Mouse (Mus musculus) hindbrain, embryonic 13.5 days (tissue): Measurements from ENCODE around the gene Pdcd10. TPM values are rescaled to one million over a fixed set of nuclear protein-coding genes. Genes with fewer than 3 reads are reported as not detected.

ENCODE experiments used
- ATAC-seq: fragments of 200-750 bp; cut with Nextera tagmentation; 2 replicates; pipeline ENCODE4 v1.8.0; 2017; ENCODE audit warnings: moderate TSS enrichment; ENCODE audit not compliant: low FRiP score
- H3K27ac ChIP-seq: fragments of 300-500 bp; sonication (generic); 2 replicates; pipeline ENCODE4 v1.5.1; 2015; ENCODE audit warnings: inconsistent platforms, mild to moderate bottlenecking, moderate library complexity
- H3K27me3 ChIP-seq: fragments of 300-500 bp; sonication (generic); 2 replicates; pipeline ENCODE4 v1.6.1; 2015; ENCODE audit warnings: mild to moderate bottlenecking, inconsistent platforms
- H3K36me3 ChIP-seq: fragments of 300-500 bp; sonication (generic); 2 replicates; pipeline ENCODE4 v1.6.1; 2015; ENCODE audit warnings: mild to moderate bottlenecking, inconsistent platforms
- H3K4me1 ChIP-seq: fragments of 300-500 bp; sonication (generic); replicated peaks from 2 replicates; pipeline ENCODE4 v1.6.1; 2015; ENCODE audit warnings: inconsistent platforms
- H3K4me2 ChIP-seq: fragments of 300-500 bp; sonication (generic); 2 replicates; pipeline ENCODE4 v1.6.1; 2015; ENCODE audit warnings: inconsistent platforms, mild to moderate bottlenecking, moderate library complexity
- H3K4me3 ChIP-seq: fragments of 300-500 bp; sonication (generic); 2 replicates; pipeline ENCODE4 v1.5.1; 2015; ENCODE audit warnings: mild to moderate bottlenecking, inconsistent platforms
- H3K9ac ChIP-seq: fragments of 300-500 bp; sonication (generic); 2 replicates; pipeline ENCODE4 v1.6.1; 2015; ENCODE audit warnings: mild to moderate bottlenecking, inconsistent platforms
- H3K9me3 ChIP-seq: fragments of 300-500 bp; sonication (generic); 2 replicates; pipeline ENCODE4 v1.6.1; 2016; ENCODE audit warnings: inconsistent platforms
- WGBS: fragments of 180-500 bp; shearing (Covaris S2); methylation state at CpG from one replicate; pipeline ENCODE4 v1.1.7; 2015; 5-methylcytosine and 5-hydroxymethylcytosine counted together
- polyA plus RNA-seq: library from polyadenylated mRNA; unstranded; fragments of >200 nt; fragmentation: Nextera tagmentation; extraction: Ambion mirVana; gene quantifications from 2 replicates; pipeline ENCODE4 v1.2.1, GENCODE M21; 2015

Gene Pdcd10
- 69.4 and 85.8 TPM in 2 replicates for polyA plus RNA-seq

DNA sequence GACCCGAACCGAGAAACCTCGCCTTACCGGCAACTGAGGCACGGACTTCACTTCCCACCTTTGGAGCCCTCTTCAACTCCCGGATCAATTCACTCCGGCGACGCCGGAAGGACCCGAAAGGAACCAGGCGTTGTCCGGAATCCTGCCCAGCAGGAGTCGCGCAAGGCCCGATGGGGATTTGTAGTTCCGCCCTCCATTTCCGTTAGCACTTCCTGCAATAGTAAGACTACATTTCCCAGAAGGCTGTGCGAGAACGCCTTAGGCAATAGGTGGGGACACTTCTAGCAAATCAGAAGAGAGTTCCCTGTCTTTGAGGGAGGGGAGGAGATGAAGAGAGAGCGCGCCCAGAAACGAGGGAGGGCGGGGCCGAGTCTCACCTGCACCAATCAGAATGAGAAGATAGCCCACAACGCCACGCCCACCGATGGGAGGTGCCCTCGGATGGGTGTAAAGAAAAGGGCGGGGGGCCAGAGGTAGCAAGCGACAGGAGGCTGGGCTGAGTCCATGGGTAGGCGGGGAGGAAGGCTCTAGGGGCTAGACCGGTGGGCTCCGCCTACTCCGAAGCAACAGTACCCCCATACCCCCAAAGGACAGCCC is at the start of gene Pdcd10:
Pdcd10 (minus strand) TSS at position 162 of the 597 bp plus-strand sequence.
- Histone ChIP-seq H3K9ac (peak within 1 kb of the TSS; percentile 93), H3K27ac (peak within 1 kb of the TSS; percentile 89), H3K27me3 (no peaks in the 10 kb centered on the region), H3K4me3 (peak within 1 kb of the TSS; percentile 85), H3K9me3 (no peaks in the 10 kb centered on the region), H3K36me3 (no peaks in the 10 kb centered on the region), H3K4me2 (peak within 1 kb of the TSS; percentile 68), H3K4me1 (peaks cover 10% of the 10 kb centered on the region)
- ATAC-seq = peak; percentile 97
- WGBS = under 1% methylated on average over 35 of the region's 35 CpGs

DNA sequence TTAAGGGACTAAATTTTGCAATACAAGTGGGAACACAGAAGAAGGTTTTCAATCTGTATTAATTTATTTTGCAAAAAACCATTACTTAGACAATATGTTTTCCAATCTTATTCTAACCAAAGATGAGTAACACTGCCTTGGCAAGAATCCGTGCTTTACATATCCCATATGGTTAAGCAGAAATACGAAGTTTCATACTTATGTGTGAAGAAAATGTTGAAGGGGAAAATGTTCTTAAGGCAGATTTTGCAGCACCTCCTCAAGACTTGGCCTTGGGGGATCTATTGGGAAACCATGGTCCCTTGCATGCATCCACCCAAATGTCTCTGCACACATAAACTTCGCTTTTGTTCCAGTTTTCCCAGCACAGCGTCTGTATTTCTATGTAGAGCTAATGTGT is 28.2 kb upstream of the Pdcd10 start:
- Histone ChIP-seq H3K9me3 (no peaks in the 10 kb centered on the region), H3K27ac (no peak overlapping the region), H3K27me3 (no peaks in the 10 kb centered on the region), H3K4me3 (no peak overlapping the region), H3K4me2 (no peak overlapping the region), H3K4me1 (no peaks in the 10 kb centered on the region; the same call in 1 of the 2 replicates), H3K36me3 (no peaks in the 10 kb centered on the region), H3K9ac (no peak overlapping the region)
- WGBS = 90% methylated on average over 4 of the region's 4 CpGs
- ATAC-seq = no peak

DNA sequence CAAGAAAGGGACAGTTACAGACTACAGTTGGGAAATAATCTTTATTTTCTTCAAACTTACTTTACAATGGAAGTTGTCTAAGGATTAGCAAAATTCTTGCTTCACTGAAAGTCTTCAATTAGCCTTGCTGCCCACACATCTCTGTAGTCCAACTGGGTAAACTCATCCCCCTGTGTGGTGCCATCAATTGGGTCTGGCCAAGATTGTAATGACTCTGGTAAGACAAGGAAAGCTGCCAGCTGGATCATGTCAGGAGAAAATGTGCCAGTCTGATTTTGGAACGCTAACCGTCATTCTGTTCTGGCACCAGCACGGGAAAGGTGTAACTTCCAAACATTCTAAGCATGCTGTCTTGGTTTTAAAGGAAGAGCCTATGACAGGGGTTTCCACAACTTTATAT is 26.6 kb upstream of the Pdcd10 start:
- Histone ChIP-seq H3K27me3 (no peaks in the 10 kb centered on the region), H3K9ac (no peak overlapping the region), H3K4me3 (no peak overlapping the region), H3K36me3 (no peaks in the 10 kb centered on the region), H3K4me1 (no peaks in the 10 kb centered on the region; the same call in 1 of the 2 replicates), H3K27ac (no peak overlapping the region), H3K9me3 (no peaks in the 10 kb centered on the region), H3K4me2 (no peak overlapping the region)
- 87% methylated on average over 3 of the region's 3 CpGs for WGBS
- ATAC-seq = no peak

- no peak for ATAC-seq
- WGBS = 61% methylated on average over 4 of the region's 4 CpGs
- no peak overlapping the region for H3K9ac ChIP-seq
Observed at GRCm38 (mm10) chr3:75579352-75579751, 22.7 kb upstream of the Pdcd10 start.

GRCm38 (mm10) chr3:75575582-75575981 is 18.9 kb upstream of the Pdcd10 start:
- Histone ChIP-seq H3K4me2 (no peak overlapping the region), H3K36me3 (no peaks in the 10 kb centered on the region), H3K27me3 (no peaks in the 10 kb centered on the region), H3K4me3 (no peak overlapping the region), H3K9me3 (no peaks in the 10 kb centered on the region), H3K9ac (no peak overlapping the region), H3K27ac (no peak overlapping the region), H3K4me1 (no peaks in the 10 kb centered on the region)
- ATAC-seq = no peak
- WGBS = 94% methylated on average over 1 of the region's 1 CpGs

More at GRCm38 (mm10) chr3:75579352-75579751, 22.7 kb upstream of the Pdcd10 start:
- no peaks in the 10 kb centered on the region for H3K27me3 ChIP-seq
- no peaks in the 10 kb centered on the region for H3K36me3 ChIP-seq
- H3K27ac ChIP-seq = no peak overlapping the region
- no peaks in the 10 kb centered on the region for H3K4me1 ChIP-seq
- H3K9me3 ChIP-seq = no peaks in the 10 kb centered on the region
- H3K4me3 ChIP-seq = no peak overlapping the region
- no peak overlapping the region for H3K4me2 ChIP-seq

GRCm38 (mm10) chr3:75574074-75574473 is 17.4 kb upstream of the Pdcd10 start:
- no peaks in the 10 kb centered on the region for H3K9me3 ChIP-seq
- ATAC-seq = no peak
- H3K36me3 ChIP-seq = no peaks in the 10 kb centered on the region
- no peak overlapping the region for H3K4me2 ChIP-seq
- no peak overlapping the region for H3K27ac ChIP-seq
- H3K4me3 ChIP-seq = no peak overlapping the region
- H3K4me1 ChIP-seq = no peaks in the 10 kb centered on the region
- H3K9ac ChIP-seq = no peak overlapping the region
- WGBS = 70% methylated on average over 2 of the region's 2 CpGs
- H3K27me3 ChIP-seq = no peaks in the 10 kb centered on the region

DNA sequence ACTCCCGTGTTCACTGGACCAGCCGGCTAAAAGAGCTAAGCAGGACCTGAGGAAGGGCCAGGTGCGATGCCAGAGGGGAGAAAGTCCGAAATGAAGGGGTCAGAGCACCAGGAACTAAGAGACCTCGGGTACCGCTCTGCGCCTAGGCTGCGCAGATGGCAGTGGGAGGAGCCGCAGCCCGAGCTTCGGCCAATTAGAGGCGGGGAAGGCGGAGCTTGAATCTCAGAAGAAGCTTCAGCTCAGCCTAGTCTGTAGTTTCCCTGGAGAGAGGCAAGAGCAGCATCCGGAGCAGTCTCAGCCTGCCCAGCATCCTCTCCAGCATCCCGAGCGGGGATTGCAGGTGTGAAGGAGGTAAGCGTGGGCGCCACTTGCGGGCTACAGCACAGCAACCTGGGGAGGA is 636 bp upstream of the Pdcd10 start, which contains the start of gene Serpini1:
Serpini1 (plus strand) TSS at position 256 of the 400 bp plus-strand sequence.
- peak within 1 kb of the TSS; percentile 85 for H3K4me3 ChIP-seq
- H3K9me3 ChIP-seq = no peaks in the 10 kb centered on the region
- H3K36me3 ChIP-seq = no peaks in the 10 kb centered on the region
- ATAC-seq = peak; percentile 97
- peaks cover 10% of the 10 kb centered on the region for H3K4me1 ChIP-seq
- H3K4me2 ChIP-seq = peak within 1 kb of the TSS; percentile 68
- peak within 1 kb of the TSS; percentile 89 for H3K27ac ChIP-seq
- WGBS = under 1% methylated on average over 19 of the region's 19 CpGs
- H3K27me3 ChIP-seq = no peaks in the 10 kb centered on the region
- peak within 1 kb of the TSS; percentile 93 for H3K9ac ChIP-seq

GRCm38 (mm10) chr3:75556121-75556694 is 448 bp downstream of the Pdcd10 start:
- peak overlapping the region; percentile 85 for H3K27ac ChIP-seq
- peak overlapping the region; percentile 85 for H3K4me3 ChIP-seq
- under 1% methylated on average over 36 of the region's 36 CpGs for WGBS
- no peaks in the 10 kb centered on the region for H3K9me3 ChIP-seq
- H3K36me3 ChIP-seq = no peaks in the 10 kb centered on the region
- peaks cover 10% of the 10 kb centered on the region for H3K4me1 ChIP-seq
- ATAC-seq = peak; percentile 58; the same call in 1 of the 2 replicates
- no peaks in the 10 kb centered on the region for H3K27me3 ChIP-seq
- peak overlapping the region; percentile 68 for H3K4me2 ChIP-seq
- H3K9ac ChIP-seq = peak overlapping the region; percentile 93

- Histone ChIP-seq H3K9ac (no peak overlapping the region), H3K36me3 (no peaks in the 10 kb centered on the region), H3K9me3 (no peaks in the 10 kb centered on the region), H3K27ac (no peak overlapping the region), H3K4me2 (no peak overlapping the region), H3K27me3 (no peaks in the 10 kb centered on the region), H3K4me1 (peaks cover 13% of the 10 kb centered on the region), H3K4me3 (no peak overlapping the region)
- ATAC-seq = no peak
Observed at GRCm38 (mm10) chr3:75551248-75551647, 5.4 kb downstream of the Pdcd10 start.

DNA sequence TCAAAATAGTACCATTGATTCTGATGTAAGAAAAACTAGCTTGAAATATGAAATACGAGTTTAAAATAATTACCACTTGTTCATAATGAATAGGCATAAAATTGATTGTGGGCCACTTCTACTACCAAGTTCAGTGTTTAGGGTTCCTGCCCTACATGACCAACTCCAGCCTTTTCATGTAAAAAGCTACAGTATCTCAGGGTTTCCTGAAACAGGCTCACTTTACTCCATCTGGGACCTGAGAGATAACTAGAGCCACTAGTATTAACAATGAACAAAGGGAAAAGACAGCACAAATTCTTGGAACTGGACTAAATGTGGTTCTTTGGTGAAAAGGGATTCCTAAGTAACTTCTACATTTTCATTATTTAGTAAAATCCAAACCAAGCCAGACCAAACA is 12.4 kb downstream of the Pdcd10 start:
- no peak for ATAC-seq
- H3K4me3 ChIP-seq = no peak overlapping the region
- H3K4me2 ChIP-seq = no peak overlapping the region
- no peaks in the 10 kb centered on the region for H3K27me3 ChIP-seq
- H3K9ac ChIP-seq = no peak overlapping the region
- H3K27ac ChIP-seq = no peak overlapping the region
- H3K36me3 ChIP-seq = peaks cover 3% of the 10 kb centered on the region; the same call in 1 of the 2 replicates
- 88% methylated on average over 1 of the region's 1 CpGs for WGBS
- H3K4me1 ChIP-seq = 0 out of 2 replicates have a peak, but pooled peaks cover 4% of the 10 kb centered on the region
- no peaks in the 10 kb centered on the region for H3K9me3 ChIP-seq

DNA sequence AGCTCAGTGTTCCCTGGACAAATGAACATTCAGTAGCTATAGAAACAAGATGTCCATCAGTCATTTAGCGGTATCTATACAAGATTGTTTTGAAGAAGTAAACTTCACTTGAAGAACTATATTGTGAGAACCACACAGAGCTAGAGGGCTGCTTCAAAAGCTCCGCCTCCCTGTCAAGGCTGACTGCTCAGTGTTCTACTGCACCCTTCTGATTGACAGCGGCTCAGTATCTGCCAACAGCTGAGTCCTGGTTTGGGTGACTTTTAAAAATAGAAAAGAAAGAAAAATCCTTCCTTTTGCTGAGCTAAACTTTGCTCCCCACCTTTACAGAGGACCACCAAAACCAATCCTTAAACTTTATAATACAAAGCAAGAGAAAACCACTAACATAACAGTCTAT is 13.8 kb downstream of the Pdcd10 start:
- Histone ChIP-seq H3K4me3 (no peak overlapping the region), H3K36me3 (peaks cover 8% of the 10 kb centered on the region), H3K4me1 (0 out of 2 replicates have a peak, but pooled peaks cover 4% of the 10 kb centered on the region), H3K9ac (no peak overlapping the region), H3K9me3 (no peaks in the 10 kb centered on the region), H3K4me2 (no peak overlapping the region), H3K27me3 (no peaks in the 10 kb centered on the region), H3K27ac (no peak overlapping the region)
- 75% methylated on average over 3 of the region's 3 CpGs for WGBS
- no peak for ATAC-seq

GRCm38 (mm10) chr3:75541259-75541658 is 15.4 kb downstream of the Pdcd10 start:
- no peak for ATAC-seq

More at GRCm38 (mm10) chr3:75541259-75541658, 15.4 kb downstream of the Pdcd10 start:
- no peaks in the 10 kb centered on the region for H3K27me3 ChIP-seq
- no peak overlapping the region for H3K4me2 ChIP-seq
- H3K27ac ChIP-seq = no peak overlapping the region
- WGBS = 95% methylated on average over 4 of the region's 4 CpGs
- H3K36me3 ChIP-seq = peaks cover 15% of the 10 kb centered on the region
- 0 out of 2 replicates have a peak, but pooled peaks cover 4% of the 10 kb centered on the region for H3K4me1 ChIP-seq
- no peak overlapping the region for H3K4me3 ChIP-seq
- H3K9me3 ChIP-seq = no peaks in the 10 kb centered on the region
- H3K9ac ChIP-seq = no peak overlapping the region
